Mouse (Mus musculus): Measurements from ENCODE around the gene Ppfia1. TPM values are rescaled to one million over a fixed set of nuclear protein-coding genes. Genes with fewer than 3 reads are reported as not detected.

Gene Ppfia1
- polyA plus RNA-seq, 1 experiment from 2014 or later: 8.2 TPM

- H3K4me2 ChIP-seq (ENCODE audit: low read depth, low read length): no peak overlapping the region
These were observed 94.6 kb downstream of the Ppfia1 start for GRCm38 (mm10) chr7:144458881-144459280.

GRCm38 (mm10) chr7:144450661-144451060, 102.9 kb downstream of the Ppfia1 start:
- no peak for ATAC-seq
- H3K4me3 ChIP-seq (ENCODE audit: low read depth, low read length): no peak overlapping the region
- TF ChIP-seq CTCF (IDR thresholded peaks at IDR 0.05; ENCODE audit: low read depth) (no peak), EP300 (IDR thresholded peaks at IDR 0.05; ENCODE audit: low read depth) (no peak)
- DNase-seq: no peak
- peaks cover 39% of the 10 kb centered on the region for H3K36me3 ChIP-seq (replicated peaks; ENCODE audit: insufficient read depth, low read length)
- no peak overlapping the region for H3K27ac ChIP-seq (ENCODE audit: low read depth)
- H3K27me3 ChIP-seq (ENCODE audit: insufficient read depth, low read length): 0 out of 2 replicates have a peak, but pooled peaks cover 2% of the 10 kb centered on the region
- 0 out of 2 replicates have a peak, but pooled peaks cover 2% of the 10 kb centered on the region for H3K4me1 ChIP-seq (ENCODE audit: insufficient read depth)
- no peak overlapping the region for H3K9ac ChIP-seq (replicated peaks)
- H3K9me3 ChIP-seq (ENCODE audit: low read length): no peaks in the 10 kb centered on the region
- no peak overlapping the region for H3K4me2 ChIP-seq (ENCODE audit: low read depth, low read length)
- WGBS (ENCODE audit: insufficient replicate concordance): 83% methylated on average over 9 of the region's 9 CpGs

More at GRCm38 (mm10) chr7:144458881-144459280, 94.6 kb downstream of the Ppfia1 start:
- Histone ChIP-seq H3K9me3 (ENCODE audit: low read length) (no peaks in the 10 kb centered on the region), H3K4me1 (ENCODE audit: insufficient read depth) (no peaks in the 10 kb centered on the region), H3K4me3 (ENCODE audit: low read depth, low read length) (no peak overlapping the region), H3K27me3 (ENCODE audit: insufficient read depth, low read length) (no peaks in the 10 kb centered on the region), H3K9ac (replicated peaks) (no peak overlapping the region), H3K36me3 (replicated peaks; ENCODE audit: insufficient read depth, low read length) (peaks cover 75% of the 10 kb centered on the region), H3K27ac (ENCODE audit: low read depth) (no peak overlapping the region)
- TF ChIP-seq CTCF (IDR thresholded peaks at IDR 0.05; ENCODE audit: low read depth) (no peak), EP300 (IDR thresholded peaks at IDR 0.05; ENCODE audit: low read depth) (no peak)
- 73% methylated on average over 1 of the region's 1 CpGs for WGBS (ENCODE audit: insufficient replicate concordance)
- DNase-seq: no peak
- no peak for ATAC-seq

GRCm38 (mm10) chr7:144449637-144450570, 103.6 kb downstream of the Ppfia1 start:
- Histone ChIP-seq H3K9ac (replicated peaks) (no peak overlapping the region), H3K36me3 (replicated peaks; ENCODE audit: insufficient read depth, low read length) (peaks cover 37% of the 10 kb centered on the region), H3K4me2 (ENCODE audit: low read depth, low read length) (no peak overlapping the region), H3K9me3 (ENCODE audit: low read length) (no peaks in the 10 kb centered on the region), H3K4me1 (ENCODE audit: insufficient read depth) (0 out of 2 replicates have a peak, but pooled peaks cover 2% of the 10 kb centered on the region), H3K27me3 (ENCODE audit: insufficient read depth, low read length) (0 out of 2 replicates have a peak, but pooled peaks cover 2% of the 10 kb centered on the region), H3K27ac (ENCODE audit: low read depth) (no peak overlapping the region), H3K4me3 (ENCODE audit: low read depth, low read length) (no peak overlapping the region)
- DNase-seq: peak; percentile 57
- WGBS (ENCODE audit: insufficient replicate concordance): 84% methylated on average over 13 of the region's 13 CpGs
- ATAC-seq: no peak
- no peak for TF ChIP-seq EP300 (IDR thresholded peaks at IDR 0.05; ENCODE audit: low read depth)

GRCm38 (mm10) chr7:144448186-144448585, 105.3 kb downstream of the Ppfia1 start:
- no peak for TF ChIP-seq EP300 (IDR thresholded peaks at IDR 0.05; ENCODE audit: low read depth)
- no peak for TF ChIP-seq CTCF (IDR thresholded peaks at IDR 0.05; ENCODE audit: low read depth)
- Histone ChIP-seq H3K4me1 (ENCODE audit: insufficient read depth) (0 out of 2 replicates have a peak, but pooled peaks cover 2% of the 10 kb centered on the region), H3K27me3 (ENCODE audit: insufficient read depth, low read length) (0 out of 2 replicates have a peak, but pooled peaks cover 2% of the 10 kb centered on the region), H3K4me2 (ENCODE audit: low read depth, low read length) (no peak overlapping the region), H3K4me3 (ENCODE audit: low read depth, low read length) (no peak overlapping the region), H3K27ac (ENCODE audit: low read depth) (no peak overlapping the region), H3K9ac (replicated peaks) (no peak overlapping the region), H3K9me3 (ENCODE audit: low read length) (no peaks in the 10 kb centered on the region), H3K36me3 (replicated peaks; ENCODE audit: insufficient read depth, low read length) (peaks cover 25% of the 10 kb centered on the region)
- DNase-seq (no peak), ATAC-seq (no peak)
- 50% methylated on average over 1 of the region's 1 CpGs for WGBS (ENCODE audit: insufficient replicate concordance)

GRCm38 (mm10) chr7:144447146-144447545, 106.4 kb downstream of the Ppfia1 start:
- peak; percentile 48; the same call in 1 of the 2 replicates for ATAC-seq
- TF ChIP-seq EP300 (IDR thresholded peaks at IDR 0.05; ENCODE audit: low read depth): no peak
- TF ChIP-seq CTCF (IDR thresholded peaks at IDR 0.05; ENCODE audit: low read depth): no peak
- peak; percentile 32 for DNase-seq
- Histone ChIP-seq H3K9me3 (ENCODE audit: low read length) (no peaks in the 10 kb centered on the region), H3K4me2 (ENCODE audit: low read depth, low read length) (no peak overlapping the region), H3K36me3 (replicated peaks; ENCODE audit: insufficient read depth, low read length) (peaks cover 20% of the 10 kb centered on the region), H3K9ac (replicated peaks) (no peak overlapping the region), H3K27ac (ENCODE audit: low read depth) (no peak overlapping the region), H3K4me1 (ENCODE audit: insufficient read depth) (0 out of 2 replicates have a peak, but pooled peaks cover 2% of the 10 kb centered on the region), H3K4me3 (ENCODE audit: low read depth, low read length) (no peak overlapping the region), H3K27me3 (ENCODE audit: insufficient read depth, low read length) (0 out of 2 replicates have a peak, but pooled peaks cover 2% of the 10 kb centered on the region)
- WGBS (ENCODE audit: insufficient replicate concordance): 37% methylated on average over 3 of the region's 3 CpGs

- H3K36me3 ChIP-seq (replicated peaks; ENCODE audit: insufficient read depth, low read length): peaks cover 26% of the 10 kb centered on the region
- H3K4me2 ChIP-seq (ENCODE audit: low read depth, low read length): no peak overlapping the region
- ATAC-seq (no peak), DNase-seq (no peak)
- no peak for TF ChIP-seq CTCF (IDR thresholded peaks at IDR 0.05; ENCODE audit: low read depth)
- TF ChIP-seq EP300 (IDR thresholded peaks at IDR 0.05; ENCODE audit: low read depth): no peak
- H3K27ac ChIP-seq (ENCODE audit: low read depth): no peak overlapping the region
- H3K4me1 ChIP-seq (ENCODE audit: insufficient read depth): 0 out of 2 replicates have a peak, but pooled peaks cover 2% of the 10 kb centered on the region
- H3K9ac ChIP-seq (replicated peaks): no peak overlapping the region
- H3K27me3 ChIP-seq (ENCODE audit: insufficient read depth, low read length): 0 out of 2 replicates have a peak, but pooled peaks cover 2% of the 10 kb centered on the region
- WGBS (ENCODE audit: insufficient replicate concordance): 76% methylated on average over 7 of the region's 7 CpGs
- no peaks in the 10 kb centered on the region for H3K9me3 ChIP-seq (ENCODE audit: low read length)
- H3K4me3 ChIP-seq (ENCODE audit: low read depth, low read length): no peak overlapping the region
These were observed 108.7 kb downstream of the Ppfia1 start for GRCm38 (mm10) chr7:144444788-144445187.
